Mouse (Mus musculus): ENCODE results near the gene Ift172.

DNA sequence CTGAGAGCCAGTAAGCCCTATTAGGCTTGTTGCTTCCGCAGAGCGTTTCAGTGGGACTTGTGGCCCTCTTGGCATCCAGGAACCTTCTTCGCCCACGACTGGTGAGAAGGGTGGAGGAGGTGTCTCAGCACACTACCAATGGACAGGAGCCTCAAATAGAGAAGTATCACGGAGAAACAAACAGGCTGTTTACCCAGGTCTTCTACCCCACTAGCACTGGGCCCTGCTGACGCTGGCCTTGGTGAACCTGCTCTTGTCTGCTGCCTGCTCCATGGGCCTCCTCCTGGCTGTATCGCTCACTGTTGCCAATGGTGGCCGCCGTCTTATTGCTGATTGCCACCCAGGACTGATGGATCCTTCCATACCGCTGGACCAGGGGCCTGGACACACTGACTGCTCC lies 38.8 kb downstream of the Ift172 start:
- no peak for TF ChIP-seq MYOD1 (IDR thresholded peaks at IDR 0.05; ENCODE audit: control insufficient read depth, insufficient read length, low read depth)
- TF ChIP-seq CTCF (IDR thresholded peaks at IDR 0.05; ENCODE audit: control insufficient read depth, insufficient read depth, insufficient read length) = no peak
- TF ChIP-seq USF1 (IDR thresholded peaks at IDR 0.05; ENCODE audit: low read depth) = no peak
- no peak for TF ChIP-seq MAX (IDR thresholded peaks at IDR 0.05)
- TF ChIP-seq CEBPB (IDR thresholded peaks at IDR 0.05; ENCODE audit: low read depth) = no peak
